Mouse (Mus musculus): ENCODE results near the gene Rtcb. TPM values are rescaled to one million over a fixed set of nuclear protein-coding genes. Genes with fewer than 3 reads are reported as not detected.

Rtcb gene
- polyA plus RNA-seq (2016; fragmentation: Nextera tagmentation; extraction: Ambion mirVana) = 226 and 234 TPM in 2 replicates

DNA sequence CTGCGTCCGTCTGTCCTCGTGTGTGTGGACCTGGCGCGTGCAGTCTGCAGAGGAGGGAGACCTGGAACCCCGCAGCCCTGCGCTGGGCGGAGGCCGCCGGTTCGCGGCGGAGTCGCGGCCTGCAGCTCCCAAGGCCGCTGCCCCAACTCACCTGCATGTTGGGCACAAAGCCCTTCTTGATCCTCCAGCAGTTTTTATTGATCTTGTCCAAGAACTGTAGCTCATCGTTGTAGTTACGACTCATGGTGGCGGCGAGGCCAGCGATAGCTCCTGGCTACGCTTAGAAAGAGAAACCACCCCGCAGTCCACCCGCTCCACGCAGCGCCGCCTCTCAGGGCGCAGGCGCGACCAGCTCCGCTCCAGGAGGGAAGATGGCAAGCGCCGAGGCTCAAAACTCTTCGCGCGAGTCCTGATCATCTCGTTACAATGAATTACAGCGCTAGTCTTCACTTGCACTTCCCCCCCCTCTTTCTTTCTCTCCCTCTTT lies at the start of gene Rtcb:
Gene Rtcb, minus strand, starts transcription at position 360 of the 487 bp plus-strand sequence.
- peak within 1 kb of the TSS; percentile 92 for H3K27ac ChIP-seq

GRCm38 (mm10) chr10:86006455-86006854 lies 48.8 kb upstream of the Rtcb start:
- no peaks in the 10 kb centered on the region for H3K36me3 ChIP-seq (replicated peaks)
- no peak overlapping the region for H3K4me3 ChIP-seq
- WGBS = 80% methylated on average over 5 of the region's 5 CpGs
- H3K4me1 ChIP-seq = no peaks in the 10 kb centered on the region
- H3K27ac ChIP-seq = no peak overlapping the region
- no peaks in the 10 kb centered on the region for H3K9me3 ChIP-seq
- DNase-seq (ENCODE audit: extremely low spot score, low spot score) = no peak
- H3K27me3 ChIP-seq (ENCODE audit: poor library complexity, severe bottlenecking) = no peaks in the 10 kb centered on the region

More for the DNA sequence above, at the start of gene Rtcb:
- H3K4me1 ChIP-seq = peaks cover 9% of the 10 kb centered on the region
- peak; percentile 91 for DNase-seq (ENCODE audit: extremely low spot score, low spot score)
- WGBS = under 1% methylated on average over 38 of the region's 38 CpGs
- peak within 1 kb of the TSS; percentile 90 for H3K4me3 ChIP-seq
- H3K27me3 ChIP-seq (ENCODE audit: poor library complexity, severe bottlenecking) = no peaks in the 10 kb centered on the region
- no peaks in the 10 kb centered on the region for H3K9me3 ChIP-seq
- peaks cover 32% of the 10 kb centered on the region for H3K36me3 ChIP-seq (replicated peaks)

- DNase-seq (ENCODE audit: extremely low spot score, low spot score) = no peak
- Histone ChIP-seq H3K36me3 (replicated peaks) (no peaks in the 10 kb centered on the region), H3K4me1 (no peaks in the 10 kb centered on the region), H3K4me3 (no peak overlapping the region), H3K27ac (no peak overlapping the region), H3K27me3 (ENCODE audit: poor library complexity, severe bottlenecking) (no peaks in the 10 kb centered on the region), H3K9me3 (no peaks in the 10 kb centered on the region)
- 94% methylated on average over 4 of the region's 4 CpGs for WGBS
Measured at GRCm38 (mm10) chr10:86000447-86000846, 42.8 kb upstream of the Rtcb start.

- Histone ChIP-seq H3K36me3 (replicated peaks) (no peaks in the 10 kb centered on the region), H3K4me1 (no peaks in the 10 kb centered on the region), H3K27me3 (ENCODE audit: poor library complexity, severe bottlenecking) (no peaks in the 10 kb centered on the region), H3K9me3 (no peaks in the 10 kb centered on the region), H3K4me3 (no peak overlapping the region), H3K27ac (no peak overlapping the region)
- WGBS = 88% methylated on average over 5 of the region's 5 CpGs
- DNase-seq (ENCODE audit: extremely low spot score, low spot score) = no peak
Measured at GRCm38 (mm10) chr10:85994543-85995104, 37.0 kb upstream of the Rtcb start.

DNA sequence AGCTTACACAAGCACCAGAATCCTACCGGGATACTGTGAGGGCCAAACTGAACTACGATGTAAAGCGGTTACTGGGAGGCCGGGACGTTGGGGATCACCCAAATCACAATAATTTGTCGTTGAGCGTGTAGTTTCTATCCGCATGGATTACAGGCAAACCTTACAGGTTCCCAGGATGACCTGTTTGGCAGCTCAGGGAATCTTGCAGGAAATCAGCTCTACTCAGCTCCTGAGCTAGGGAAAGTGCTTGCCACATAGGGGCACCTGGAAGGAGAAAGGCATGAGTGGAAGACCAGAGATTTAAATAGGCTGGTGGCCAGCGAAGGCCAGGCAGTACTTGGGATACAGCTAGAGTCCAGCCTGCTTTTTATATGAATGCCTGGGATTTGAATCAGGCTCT lies 36.2 kb upstream of the Rtcb start:
- Histone ChIP-seq H3K27ac (no peak overlapping the region), H3K27me3 (ENCODE audit: poor library complexity, severe bottlenecking) (no peaks in the 10 kb centered on the region), H3K4me3 (no peak overlapping the region), H3K4me1 (no peaks in the 10 kb centered on the region), H3K36me3 (replicated peaks) (no peaks in the 10 kb centered on the region), H3K9me3 (no peaks in the 10 kb centered on the region)
- WGBS = 86% methylated on average over 9 of the region's 9 CpGs
- DNase-seq (ENCODE audit: extremely low spot score, low spot score) = no peak

GRCm38 (mm10) chr10:85992412-85992811 lies 34.8 kb upstream of the Rtcb start:
- WGBS = 89% methylated on average over 4 of the region's 4 CpGs
- Histone ChIP-seq H3K27me3 (ENCODE audit: poor library complexity, severe bottlenecking) (no peaks in the 10 kb centered on the region), H3K4me3 (no peak overlapping the region), H3K9me3 (no peaks in the 10 kb centered on the region), H3K36me3 (replicated peaks) (no peaks in the 10 kb centered on the region), H3K4me1 (no peaks in the 10 kb centered on the region), H3K27ac (no peak overlapping the region)
- no peak for DNase-seq (ENCODE audit: extremely low spot score, low spot score)

DNA sequence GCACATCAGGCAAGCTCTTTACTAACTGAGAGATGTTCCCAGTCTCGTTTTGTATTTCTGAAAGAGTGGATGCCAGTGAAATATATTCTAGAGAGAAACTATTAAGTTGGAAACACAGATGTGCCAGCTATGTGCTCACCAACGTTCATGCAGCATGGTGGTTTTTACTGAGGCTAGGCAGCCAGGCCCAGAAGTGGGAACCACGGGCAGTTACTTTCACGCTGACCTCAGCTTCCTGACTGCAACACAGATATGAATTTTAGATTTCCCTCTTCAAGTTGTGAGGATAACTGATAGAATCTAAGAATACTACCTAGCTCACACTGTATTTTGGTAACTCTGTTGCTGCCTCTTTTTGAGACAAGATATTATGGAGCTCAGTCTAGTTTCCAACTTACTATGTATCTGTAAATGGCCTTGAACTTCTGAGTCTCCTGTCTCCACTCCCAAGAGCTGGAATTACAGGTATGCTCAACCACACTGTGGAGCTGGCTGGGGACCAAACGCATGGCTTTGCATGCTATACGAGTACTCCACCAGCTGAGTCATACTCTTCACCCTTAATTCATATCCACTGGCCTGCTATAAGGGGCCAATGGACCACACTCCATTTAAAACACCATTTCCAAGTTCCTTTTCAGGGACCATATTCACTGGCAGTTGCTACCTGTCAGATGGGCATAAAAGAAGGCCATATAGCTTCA lies 31.9 kb upstream of the Rtcb start:
- no peak for DNase-seq (ENCODE audit: extremely low spot score, low spot score)
- Histone ChIP-seq H3K4me1 (no peaks in the 10 kb centered on the region), H3K27me3 (ENCODE audit: poor library complexity, severe bottlenecking) (no peaks in the 10 kb centered on the region), H3K27ac (no peak overlapping the region), H3K4me3 (no peak overlapping the region), H3K36me3 (replicated peaks) (no peaks in the 10 kb centered on the region), H3K9me3 (no peaks in the 10 kb centered on the region)
- 77% methylated on average over 6 of the region's 6 CpGs for WGBS

DNA sequence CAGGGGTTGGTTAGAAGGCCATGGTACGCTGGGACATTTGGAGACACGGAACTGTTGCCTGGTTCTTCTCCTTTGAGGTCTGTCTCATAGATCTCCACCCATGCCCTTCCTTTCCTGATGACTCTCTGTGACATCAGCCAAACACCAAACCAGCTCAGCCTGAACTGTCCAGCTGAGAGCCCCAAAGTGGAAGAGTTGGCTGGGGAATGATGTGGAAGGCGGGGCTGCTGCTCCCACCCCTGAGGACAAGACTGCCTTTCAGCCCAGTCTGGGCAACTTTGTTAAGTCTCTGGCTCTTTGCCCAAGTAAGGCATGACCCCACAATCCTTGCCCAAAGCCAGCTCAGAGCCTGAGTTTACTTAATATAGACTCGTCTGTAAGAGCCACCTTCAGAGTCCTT lies 15.3 kb upstream of the Rtcb start:
- Histone ChIP-seq H3K27me3 (ENCODE audit: poor library complexity, severe bottlenecking) (no peaks in the 10 kb centered on the region), H3K9me3 (peaks cover 4% of the 10 kb centered on the region), H3K27ac (no peak overlapping the region), H3K4me1 (no peaks in the 10 kb centered on the region), H3K36me3 (replicated peaks) (no peaks in the 10 kb centered on the region), H3K4me3 (no peak overlapping the region)
- WGBS = 88% methylated on average over 4 of the region's 4 CpGs
- no peak for DNase-seq (ENCODE audit: extremely low spot score, low spot score)

GRCm38 (mm10) chr10:85971826-85972225 lies 14.2 kb upstream of the Rtcb start:
- peaks cover 4% of the 10 kb centered on the region for H3K9me3 ChIP-seq
- no peaks in the 10 kb centered on the region for H3K36me3 ChIP-seq (replicated peaks)
- 88% methylated on average over 9 of the region's 9 CpGs for WGBS

DNA sequence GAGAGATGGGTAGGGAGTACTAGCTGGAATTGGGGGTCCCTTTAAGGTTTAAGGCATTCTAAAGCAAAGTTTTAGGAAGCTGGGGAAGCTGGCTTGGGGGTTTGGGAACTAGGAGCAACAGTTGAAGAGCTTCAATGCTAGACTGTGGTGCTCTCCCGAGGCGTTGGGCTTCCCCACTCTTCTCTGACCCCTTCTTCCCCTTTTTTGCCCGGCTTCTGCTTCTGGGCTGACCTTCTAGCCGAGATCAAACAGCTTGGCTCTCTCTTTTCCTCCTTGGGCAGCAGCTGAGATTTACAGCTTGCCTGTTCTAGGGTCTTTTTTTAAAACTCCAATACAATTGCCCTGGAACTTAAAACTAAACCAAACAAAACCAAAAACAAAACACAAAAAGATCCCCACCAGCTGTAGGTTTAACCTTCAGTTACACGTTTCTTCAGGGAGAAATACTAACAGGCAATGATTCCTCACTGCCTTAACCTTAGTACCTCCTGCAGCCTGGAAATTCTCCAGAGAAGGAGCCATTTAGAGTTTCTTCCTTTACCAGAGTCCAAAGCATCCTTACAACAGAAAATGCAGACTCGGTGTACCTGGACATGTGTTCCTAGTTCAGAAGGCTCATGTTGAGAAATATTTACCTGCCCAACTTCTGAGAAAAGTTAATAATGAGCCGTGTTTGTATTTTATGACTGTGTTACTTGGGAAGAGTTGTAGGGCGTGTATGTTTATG lies 12.4 kb upstream of the Rtcb start:
- DNase-seq (ENCODE audit: extremely low spot score, low spot score) = no peak
- Histone ChIP-seq H3K4me1 (no peaks in the 10 kb centered on the region), H3K27me3 (ENCODE audit: poor library complexity, severe bottlenecking) (no peaks in the 10 kb centered on the region), H3K4me3 (no peak overlapping the region), H3K36me3 (replicated peaks) (no peaks in the 10 kb centered on the region), H3K27ac (no peak overlapping the region), H3K9me3 (peaks cover 4% of the 10 kb centered on the region)
- 72% methylated on average over 8 of the region's 8 CpGs for WGBS

More at GRCm38 (mm10) chr10:85971826-85972225, 14.2 kb upstream of the Rtcb start:
- Histone ChIP-seq H3K27ac (no peak overlapping the region), H3K27me3 (ENCODE audit: poor library complexity, severe bottlenecking) (no peaks in the 10 kb centered on the region), H3K4me1 (no peaks in the 10 kb centered on the region), H3K4me3 (no peak overlapping the region)
- DNase-seq (ENCODE audit: extremely low spot score, low spot score) = no peak

DNA sequence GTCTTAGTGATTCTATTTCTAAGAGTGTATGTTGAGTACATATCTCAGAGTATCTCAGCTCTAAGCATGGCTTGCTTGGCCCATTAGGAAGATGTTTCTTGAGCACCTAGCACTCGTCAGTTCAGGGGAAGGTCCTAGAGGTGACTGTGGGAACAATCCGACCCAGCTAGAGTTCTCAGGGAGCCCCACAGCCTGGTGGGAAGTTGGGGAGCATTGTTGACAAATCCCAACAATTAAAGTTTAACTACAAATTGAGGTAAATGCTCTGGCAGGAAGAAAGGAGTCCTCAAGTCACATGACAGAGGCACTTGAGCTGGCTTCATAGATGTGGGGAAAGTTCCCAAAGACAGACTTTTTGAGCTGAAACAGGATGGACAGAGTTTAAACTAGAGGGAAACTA lies 11.1 kb upstream of the Rtcb start:
- Histone ChIP-seq H3K9me3 (no peaks in the 10 kb centered on the region), H3K4me1 (no peaks in the 10 kb centered on the region), H3K27me3 (ENCODE audit: poor library complexity, severe bottlenecking) (no peaks in the 10 kb centered on the region), H3K27ac (no peak overlapping the region), H3K36me3 (replicated peaks) (no peaks in the 10 kb centered on the region), H3K4me3 (no peak overlapping the region)
- no peak for DNase-seq (ENCODE audit: extremely low spot score, low spot score)
- WGBS = 50% methylated on average over 2 of the region's 2 CpGs

- no peak overlapping the region for H3K4me3 ChIP-seq
- H3K27ac ChIP-seq = no peak overlapping the region
- 14% methylated on average over 7 of the region's 7 CpGs for WGBS
- no peaks in the 10 kb centered on the region for H3K4me1 ChIP-seq
- DNase-seq (ENCODE audit: extremely low spot score, low spot score) = peak; percentile 84
- H3K36me3 ChIP-seq (replicated peaks) = no peaks in the 10 kb centered on the region
- no peaks in the 10 kb centered on the region for H3K9me3 ChIP-seq
- no peaks in the 10 kb centered on the region for H3K27me3 ChIP-seq (ENCODE audit: poor library complexity, severe bottlenecking)
Measured at GRCm38 (mm10) chr10:85968157-85968634, 10.6 kb upstream of the Rtcb start.

All from forebrain, embryonic 10.5 days (tissue).